Mouse (Mus musculus): ENCODE measurements around the gene Ctxn2. TPM values are rescaled to one million over a fixed set of nuclear protein-coding genes. Genes with fewer than 3 reads are reported as not detected.
A peak's percentile ranks its signal among the peaks of the same experiment; 100 is the strongest.

The Ctxn2 gene
- total and polyA plus RNA-seq, 2 experiments from 2014 or later = 10.2 to 37.6 TPM

GRCm38 (mm10) chr2:125136846-125137245 lies 354 bp downstream of the Ctxn2 start:
- no peak for ATAC-seq
- 23% methylated on average over 7 of the region's 7 CpGs for WGBS

GRCm38 (mm10) chr2:125142336-125142735 lies 5.8 kb downstream of the Ctxn2 start:
- DNase-seq (ENCODE audit: low spot score) (no peak), ATAC-seq (no peak)
- no peak overlapping the region for H3K4me2 ChIP-seq (ENCODE audit: low read depth, low read length)
- H3K4me3 ChIP-seq (ENCODE audit: low read length) = no peak overlapping the region
- H3K4me1 ChIP-seq (ENCODE audit: insufficient read depth, low read length) = no peaks in the 10 kb centered on the region
- no peak overlapping the region for H3K27ac ChIP-seq
- no peak for TF ChIP-seq CTCF (IDR thresholded peaks at IDR 0.05; ENCODE audit: low read depth)
- no peaks in the 10 kb centered on the region for H3K27me3 ChIP-seq (ENCODE audit: insufficient read depth, low read length)
- H3K9ac ChIP-seq (replicated peaks; ENCODE audit: low read length) = no peak overlapping the region
- no peaks in the 10 kb centered on the region for H3K9me3 ChIP-seq (ENCODE audit: low read length)
- no peaks in the 10 kb centered on the region for H3K36me3 ChIP-seq (ENCODE audit: insufficient read depth, low read length)

More at GRCm38 (mm10) chr2:125136846-125137245, 354 bp downstream of the Ctxn2 start:
- no peak for TF ChIP-seq CTCF (IDR thresholded peaks at IDR 0.05; ENCODE audit: low read depth)
- Histone ChIP-seq H3K4me3 (ENCODE audit: low read length) (peak overlapping the region; percentile 47), H3K36me3 (ENCODE audit: insufficient read depth, low read length) (no peaks in the 10 kb centered on the region), H3K9me3 (ENCODE audit: low read length) (no peaks in the 10 kb centered on the region), H3K27me3 (ENCODE audit: insufficient read depth, low read length) (no peaks in the 10 kb centered on the region), H3K4me2 (ENCODE audit: low read depth, low read length) (peak overlapping the region; percentile 71), H3K4me1 (ENCODE audit: insufficient read depth, low read length) (peaks cover 4% of the 10 kb centered on the region; the same call in 1 of the 2 replicates), H3K9ac (replicated peaks; ENCODE audit: low read length) (peak overlapping the region; percentile 62), H3K27ac (peak overlapping the region; percentile 81; the same call in 1 of the 2 replicates)
- DNase-seq (ENCODE audit: low spot score) = no peak

- Histone ChIP-seq H3K4me2 (ENCODE audit: low read depth, low read length) (no peak within 1 kb of the TSS), H3K4me3 (ENCODE audit: low read length) (no peak within 1 kb of the TSS), H3K9ac (replicated peaks; ENCODE audit: low read length) (no peak within 1 kb of the TSS), H3K27me3 (ENCODE audit: insufficient read depth, low read length) (no peaks in the 10 kb centered on the region), H3K9me3 (ENCODE audit: low read length) (no peaks in the 10 kb centered on the region), H3K36me3 (ENCODE audit: insufficient read depth, low read length) (no peaks in the 10 kb centered on the region), H3K27ac (no peak within 1 kb of the TSS), H3K4me1 (ENCODE audit: insufficient read depth, low read length) (no peaks in the 10 kb centered on the region)
- ATAC-seq (no peak), DNase-seq (ENCODE audit: low spot score) (no peak)
- 91% methylated on average over 6 of the region's 6 CpGs for WGBS
- TF ChIP-seq CTCF (IDR thresholded peaks at IDR 0.05; ENCODE audit: low read depth) = no peak
Observed at GRCm38 (mm10) chr2:125152388-125152787, 15.9 kb downstream of the Ctxn2 start, which contains the start of gene Slc12a1. Slc12a1 (plus strand) TSS chr2:125152505.

GRCm38 (mm10) chr2:125154294-125154693 lies 17.8 kb downstream of the Ctxn2 start:
- H3K9ac ChIP-seq (replicated peaks; ENCODE audit: low read length) = no peak overlapping the region
- 84% methylated on average over 9 of the region's 9 CpGs for WGBS
- no peaks in the 10 kb centered on the region for H3K27me3 ChIP-seq (ENCODE audit: insufficient read depth, low read length)
- no peak for ATAC-seq
- H3K27ac ChIP-seq = no peak overlapping the region
- no peak for TF ChIP-seq CTCF (IDR thresholded peaks at IDR 0.05; ENCODE audit: low read depth)
- H3K36me3 ChIP-seq (ENCODE audit: insufficient read depth, low read length) = no peaks in the 10 kb centered on the region
- no peaks in the 10 kb centered on the region for H3K9me3 ChIP-seq (ENCODE audit: low read length)
- no peak overlapping the region for H3K4me2 ChIP-seq (ENCODE audit: low read depth, low read length)
- no peak overlapping the region for H3K4me3 ChIP-seq (ENCODE audit: low read length)
- DNase-seq (ENCODE audit: low spot score) = no peak
- no peaks in the 10 kb centered on the region for H3K4me1 ChIP-seq (ENCODE audit: insufficient read depth, low read length)

- DNase-seq (ENCODE audit: low spot score) (peak; percentile 40), ATAC-seq (no peak)
- peak; percentile 37; the same call in 1 of the 2 replicates for TF ChIP-seq CTCF (IDR thresholded peaks at IDR 0.05; ENCODE audit: low read depth)
- Histone ChIP-seq H3K27me3 (ENCODE audit: insufficient read depth, low read length) (no peaks in the 10 kb centered on the region), H3K27ac (no peak overlapping the region), H3K4me1 (ENCODE audit: insufficient read depth, low read length) (no peaks in the 10 kb centered on the region), H3K4me3 (ENCODE audit: low read length) (no peak overlapping the region), H3K4me2 (ENCODE audit: low read depth, low read length) (no peak overlapping the region), H3K36me3 (ENCODE audit: insufficient read depth, low read length) (no peaks in the 10 kb centered on the region), H3K9me3 (ENCODE audit: low read length) (no peaks in the 10 kb centered on the region), H3K9ac (replicated peaks; ENCODE audit: low read length) (no peak overlapping the region)
- WGBS = 37% methylated on average over 2 of the region's 2 CpGs
Observed at GRCm38 (mm10) chr2:125155504-125155903, 19.0 kb downstream of the Ctxn2 start.

GRCm38 (mm10) chr2:125162012-125162470 lies 25.5 kb downstream of the Ctxn2 start:
- Histone ChIP-seq H3K27ac (no peak overlapping the region), H3K4me3 (ENCODE audit: low read length) (no peak overlapping the region), H3K27me3 (ENCODE audit: insufficient read depth, low read length) (no peaks in the 10 kb centered on the region), H3K36me3 (ENCODE audit: insufficient read depth, low read length) (no peaks in the 10 kb centered on the region), H3K9ac (replicated peaks; ENCODE audit: low read length) (no peak overlapping the region), H3K4me1 (ENCODE audit: insufficient read depth, low read length) (no peaks in the 10 kb centered on the region), H3K4me2 (ENCODE audit: low read depth, low read length) (no peak overlapping the region), H3K9me3 (ENCODE audit: low read length) (no peaks in the 10 kb centered on the region)
- 37% methylated on average over 4 of the region's 4 CpGs for WGBS
- no peak for TF ChIP-seq CTCF (IDR thresholded peaks at IDR 0.05; ENCODE audit: low read depth)
- peak; percentile 20 for DNase-seq (ENCODE audit: low spot score)
- ATAC-seq = no peak

- DNase-seq (ENCODE audit: low spot score) (no peak), ATAC-seq (no peak)
Observed at GRCm38 (mm10) chr2:125178225-125178798, 41.8 kb downstream of the Ctxn2 start.

More at GRCm38 (mm10) chr2:125178225-125178798, 41.8 kb downstream of the Ctxn2 start:
- no peak overlapping the region for H3K4me3 ChIP-seq (ENCODE audit: low read length)
- no peak overlapping the region for H3K4me2 ChIP-seq (ENCODE audit: low read depth, low read length)
- H3K4me1 ChIP-seq (ENCODE audit: insufficient read depth, low read length) = no peaks in the 10 kb centered on the region
- H3K9ac ChIP-seq (replicated peaks; ENCODE audit: low read length) = no peak overlapping the region
- no peak overlapping the region for H3K27ac ChIP-seq
- 75% methylated on average over 7 of the region's 7 CpGs for WGBS
- no peak for TF ChIP-seq CTCF (IDR thresholded peaks at IDR 0.05; ENCODE audit: low read depth)
- no peaks in the 10 kb centered on the region for H3K27me3 ChIP-seq (ENCODE audit: insufficient read depth, low read length)
- no peaks in the 10 kb centered on the region for H3K9me3 ChIP-seq (ENCODE audit: low read length)
- H3K36me3 ChIP-seq (ENCODE audit: insufficient read depth, low read length) = no peaks in the 10 kb centered on the region

Data from hindbrain, postnatal 0 days (tissue).